Mouse (Mus musculus) lung, postnatal 0 days (tissue): ENCODE measurements at regions not wholly inside any gene's neighbourhood (a gene's known extent, or its start where the extent isn't known, plus 50 kb on each side); places are given as distances from the start of the nearest gene placed in this dataset.

ENCODE experiments used
- CTCF ChIP-seq: IDR thresholded peaks from 2 replicates; pipeline ENCODE4 v1.5.1; 2016; ENCODE audit warnings: antibody characterized with exemption, mild to moderate bottlenecking
- EP300 ChIP-seq: IDR thresholded peaks from 2 replicates; pipeline ENCODE4 v1.6.1; 2016; ENCODE audit warnings: antibody characterized with exemption, mild to moderate bottlenecking, control low read depth

DNA sequence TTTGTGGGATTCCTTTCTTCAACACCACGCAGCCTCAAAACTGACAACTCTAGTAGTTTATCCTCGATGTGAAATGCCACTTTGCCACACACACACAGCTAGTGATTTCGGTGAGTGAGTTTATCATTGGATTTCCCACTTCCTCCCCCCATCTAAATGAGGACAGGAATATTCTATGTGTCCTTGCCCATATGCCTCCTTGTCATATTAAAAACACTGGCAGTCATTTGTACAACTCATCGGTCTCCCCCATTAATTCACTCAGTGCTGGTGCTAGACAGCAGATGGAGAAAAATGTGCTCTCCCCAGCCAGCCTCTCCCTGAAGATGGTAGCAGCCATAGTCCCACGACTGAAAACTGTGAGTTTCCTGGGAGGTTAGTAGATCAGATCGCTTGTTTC, 496.0 kb upstream of the Sox11 start:
- TF ChIP-seq CTCF (no peak), EP300 (no peak)
